Mouse (Mus musculus): Measurements from ENCODE around the gene Rfx7.
"Not testable (repeated sequence)": the region's sequence is repeated elsewhere in the genome, so short reads cannot be mapped to it uniquely, and the experiment has no call there.

The Rfx7 gene

DNA sequence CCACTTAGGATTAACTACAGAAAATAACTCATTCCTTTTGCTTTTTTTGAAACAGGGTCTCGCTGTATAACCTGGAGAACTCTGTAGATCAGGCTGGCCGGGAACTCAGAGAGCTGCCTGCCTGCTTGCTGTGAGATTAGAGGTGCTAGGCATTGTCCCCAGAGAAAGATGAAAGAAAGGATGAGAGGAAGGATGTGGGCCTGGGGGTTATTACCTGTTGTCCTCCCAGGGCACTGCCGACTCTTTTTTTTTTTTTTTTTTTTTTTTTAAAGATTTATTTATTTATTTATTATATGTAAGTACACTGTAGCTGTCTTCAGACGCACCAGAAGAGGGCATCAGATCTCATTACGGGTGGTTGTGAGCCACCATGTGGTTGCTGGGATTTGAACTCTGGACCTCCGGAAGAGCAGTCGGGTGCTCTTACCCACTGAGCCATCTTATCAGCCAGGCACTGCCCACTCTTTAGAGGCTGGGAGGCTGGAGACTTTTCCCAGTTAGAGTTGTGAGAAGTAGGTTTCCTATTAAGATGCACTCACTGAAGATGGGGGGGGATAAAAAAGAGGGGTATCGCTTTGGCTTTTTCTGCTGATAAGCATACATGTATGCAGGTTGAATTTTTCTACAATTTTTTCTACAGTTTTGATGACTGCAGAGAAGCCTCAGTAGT, 134.4 kb downstream of the Rfx7 start:
- DNase-seq = not testable (repeated sequence)

GRCm38 (mm10) chr9:72667126-72667525, 135.1 kb downstream of the Rfx7 start:
- no peak for DNase-seq

GRCm38 (mm10) chr9:72669383-72669782, 137.3 kb downstream of the Rfx7 start:
- DNase-seq = no peak

- peak; percentile 39 to 55 for DNase-seq
These were observed 140.3 kb downstream of the Rfx7 start for GRCm38 (mm10) chr9:72672361-72672760.
